Mouse (Mus musculus) left cerebral cortex, postnatal 14 days (tissue): ENCODE data around the gene Itpr1. TPM values are rescaled to one million over a fixed set of nuclear protein-coding genes. Genes with fewer than 3 reads are reported as not detected.
A peak's percentile ranks its signal among the peaks of the same experiment; 100 is the strongest.

Experiments
- DNase-seq, 2 experiments: peaks; one replicate each; pipeline ENCODE4 v3.0.0; 2021 to 2022; ENCODE audit warnings: low spot score in 2 of 2, mixed read lengths in 1 of 2
- intact Hi-C: fragments of 180-260 bp; cut with DNase I; formaldehyde crosslinking; loops from one replicate; pipeline ENCODE4 v1.15.1; 2025
- total RNA-seq, 2 experiments: library from RNA; stranded (reverse); gene quantifications; 2 replicates each; pipeline ENCODE4 v1.2.3; 2021

The Itpr1 gene
- total RNA-seq, 2 experiments from 2014 or later, result 156 to 179 TPM

DNA sequence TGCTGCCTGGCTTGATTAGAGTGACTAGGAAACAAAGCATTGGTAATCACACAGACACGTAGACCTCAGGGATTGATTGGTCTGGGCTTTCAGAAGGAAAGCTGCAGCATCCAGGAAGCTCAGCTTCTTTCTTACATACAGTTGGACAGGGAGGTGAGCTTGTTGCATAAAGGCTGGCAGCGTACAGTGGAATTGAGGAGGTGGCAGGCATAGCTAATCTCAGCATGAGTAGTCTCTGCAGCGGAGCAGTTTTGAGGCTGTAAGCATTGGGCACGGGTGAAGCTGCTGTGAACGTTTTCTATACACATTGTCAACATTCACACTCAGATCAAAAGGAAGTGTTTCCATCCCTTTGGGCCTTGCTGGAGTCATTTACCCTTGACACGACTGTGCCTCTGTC is 124.4 kb downstream of the Itpr1 start:
- DNase-seq, result peak; percentile 48 to 73
- intact Hi-C loops, result no loop called here

DNA sequence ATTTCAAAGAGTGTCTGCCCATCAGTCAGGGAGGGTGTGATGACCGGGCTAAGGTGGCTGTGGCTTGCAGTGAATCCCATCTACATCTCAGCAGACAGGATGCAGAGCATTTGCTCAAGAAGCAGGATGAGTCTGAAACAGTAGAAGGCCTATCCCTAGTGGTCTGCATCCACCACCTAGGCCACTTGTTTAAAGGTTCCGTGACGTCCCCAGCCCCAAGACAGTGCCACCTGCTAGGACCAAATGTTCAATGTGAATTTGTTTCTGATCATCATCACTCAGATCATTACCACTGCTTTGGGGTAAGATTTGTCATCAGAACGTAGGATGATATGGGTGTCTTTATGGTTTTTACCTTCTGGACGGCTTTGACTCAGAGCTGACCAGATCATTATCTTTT is 125.5 kb downstream of the Itpr1 start:
- DNase-seq, result no peak

DNA sequence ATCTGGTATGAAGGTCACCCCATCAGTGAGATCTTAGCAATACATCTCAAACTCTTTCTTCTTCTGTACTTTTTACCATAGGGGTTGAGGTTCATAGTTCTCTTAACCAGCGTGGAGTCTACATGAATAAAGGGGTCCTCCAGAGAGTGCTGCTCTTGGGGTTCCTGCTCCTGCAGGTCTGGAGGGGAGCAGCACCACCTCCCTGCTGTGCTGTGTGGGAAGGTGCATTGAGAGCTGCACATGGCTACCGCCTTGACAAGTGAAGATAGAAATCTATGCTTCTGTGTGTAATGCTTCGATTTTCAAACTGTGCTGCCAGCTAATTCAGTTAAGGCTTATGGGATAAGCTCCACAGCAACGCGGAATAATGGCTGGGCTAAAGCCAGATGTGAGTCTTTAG is 130.1 kb downstream of the Itpr1 start:
- intact Hi-C loops, result no loop called here
- DNase-seq, result no peak

More for the DNA sequence above, 125.5 kb downstream of the Itpr1 start:
- intact Hi-C loops, result no loop called here

DNA sequence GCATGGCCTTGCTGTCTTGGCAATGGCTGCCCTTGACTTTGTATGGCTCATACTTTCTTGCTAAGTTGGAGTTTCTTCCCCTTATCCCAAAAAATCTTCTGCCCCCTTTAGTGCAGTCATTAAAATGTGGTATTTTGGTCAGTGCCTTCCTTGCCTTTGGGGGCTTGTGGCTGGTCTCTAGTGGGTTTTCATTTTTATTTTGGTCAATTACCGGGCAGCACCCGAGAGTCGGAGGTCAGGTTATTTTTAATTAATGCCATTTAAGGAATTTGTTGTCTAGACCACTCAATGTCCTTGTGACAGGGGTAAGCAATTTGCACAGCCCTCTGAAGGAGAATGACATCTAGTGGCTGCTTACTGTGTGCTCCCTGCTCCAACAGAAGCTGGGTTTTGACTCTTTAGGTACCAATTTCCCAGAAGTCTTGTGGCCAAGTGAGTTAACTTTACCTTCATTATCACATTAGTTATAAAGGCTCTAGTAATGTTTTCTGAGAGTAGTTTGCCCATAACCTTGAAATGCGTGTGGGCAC is 130.9 kb downstream of the Itpr1 start:
- intact Hi-C loops, result no loop called here
- no peak for DNase-seq

DNA sequence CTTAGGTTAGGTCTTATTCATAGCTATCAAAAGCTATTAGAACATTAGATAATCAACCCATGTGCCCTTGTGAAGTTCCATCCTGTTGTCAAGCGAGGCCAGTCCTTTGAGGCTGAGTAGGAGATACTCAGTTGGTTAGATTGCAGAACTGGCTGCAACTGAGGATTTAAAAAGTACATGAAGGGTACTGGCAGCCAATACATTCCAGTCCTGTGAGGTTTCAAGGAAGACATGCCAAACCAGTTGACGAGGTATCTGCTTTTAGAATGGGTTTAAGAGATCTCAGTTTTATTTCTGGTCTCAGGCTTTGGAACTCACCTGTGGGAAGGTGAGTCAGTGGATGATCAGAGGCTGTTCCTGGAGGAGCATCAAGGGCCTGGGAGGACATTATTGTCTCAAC is 137.9 kb downstream of the Itpr1 start:
- no peak for DNase-seq
- intact Hi-C loops, result no loop called here

DNA sequence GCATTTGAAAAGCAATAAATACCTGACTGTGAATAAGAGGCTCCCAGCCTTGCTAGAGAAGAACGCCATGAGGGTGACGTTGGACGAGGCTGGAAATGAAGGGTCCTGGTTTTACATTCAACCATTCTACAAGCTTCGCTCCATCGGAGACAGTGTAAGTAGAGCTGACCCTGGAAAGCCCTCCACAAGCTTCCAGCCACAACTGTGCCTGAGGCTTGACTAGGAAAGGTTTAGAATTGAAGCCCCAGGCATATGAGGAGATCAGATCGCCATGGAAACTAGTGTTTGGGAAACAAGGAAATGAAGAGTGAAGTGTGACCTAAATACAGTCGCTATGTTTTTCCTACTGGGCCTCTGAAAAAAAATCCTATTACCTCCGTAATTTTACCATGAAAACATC is 139.1 kb downstream of the Itpr1 start:
- no peak for DNase-seq
- intact Hi-C loops, result no loop called here

DNA sequence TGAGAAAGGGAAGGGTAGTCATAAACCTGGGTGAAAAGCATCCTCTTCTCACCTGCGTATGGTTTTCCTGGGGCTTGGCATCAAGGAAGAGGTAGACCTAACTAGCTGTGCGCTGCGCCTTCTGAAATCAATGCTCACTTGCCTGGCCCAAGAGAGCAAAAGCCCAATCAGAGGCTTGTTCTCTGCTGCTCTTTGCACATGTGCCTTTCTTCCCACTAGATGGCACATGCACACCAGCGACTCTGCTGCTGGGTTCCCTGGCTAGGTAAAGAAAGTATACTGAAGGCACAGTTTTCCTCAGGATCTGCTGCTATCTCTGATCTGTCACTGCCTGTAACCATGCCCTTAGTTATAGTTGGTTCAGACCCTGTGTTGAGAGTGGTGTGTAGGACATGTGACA is 154.5 kb downstream of the Itpr1 start:
- DNase-seq, result peak; percentile 18 to 28
- intact Hi-C loops, result no loop called here

DNA sequence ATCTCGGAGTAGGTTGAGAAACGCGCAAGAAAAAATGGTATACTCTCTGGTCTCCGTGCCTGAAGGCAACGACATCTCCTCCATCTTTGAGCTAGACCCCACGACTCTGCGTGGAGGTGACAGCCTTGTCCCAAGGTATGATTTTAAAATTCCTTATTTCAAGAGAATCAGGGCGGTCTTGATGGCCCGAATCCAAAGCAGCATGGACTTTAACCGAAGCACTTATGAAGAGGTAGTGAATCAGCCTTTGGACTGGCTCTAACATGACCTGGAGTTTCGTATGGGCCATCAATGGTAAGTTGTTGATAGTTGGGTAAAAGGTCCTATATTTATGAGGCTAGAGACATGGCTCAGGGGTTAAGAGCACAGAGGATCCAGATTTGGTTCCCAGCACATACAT is 156.1 kb downstream of the Itpr1 start:
- intact Hi-C loops, result no loop called here
- no peak for DNase-seq

DNA sequence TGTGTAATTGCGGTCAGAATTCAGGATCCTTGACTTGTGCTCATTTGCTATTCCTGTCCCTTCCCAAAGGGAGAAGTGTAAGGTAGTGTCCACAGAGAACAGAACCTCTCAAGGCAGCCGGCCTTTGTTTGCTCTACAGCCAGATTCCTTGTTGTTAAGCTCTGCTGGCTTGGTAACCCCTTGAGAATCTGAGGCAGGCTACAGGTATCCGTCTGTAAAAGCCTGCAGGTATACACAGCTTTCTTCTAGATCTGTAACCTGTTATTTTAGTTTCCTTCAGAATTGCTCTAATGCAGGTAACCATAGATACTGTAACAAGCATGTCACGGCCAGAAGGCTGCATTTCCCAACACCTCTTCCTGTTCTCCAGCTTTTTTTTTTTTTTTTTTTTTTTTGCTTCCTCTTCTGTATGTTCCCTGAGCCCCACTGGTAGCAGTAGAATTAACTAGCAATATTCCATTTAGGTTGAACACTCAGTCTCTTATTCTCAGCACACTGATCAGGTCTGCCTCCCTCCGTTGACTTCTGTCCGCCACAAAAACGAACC is 158.5 kb downstream of the Itpr1 start:
- DNase-seq, result no peak
- intact Hi-C loops, result loop anchor here (10.0 kb wide), 1 partner anchor 277 kb away; no protein-coding TSS in a partner anchor

DNA sequence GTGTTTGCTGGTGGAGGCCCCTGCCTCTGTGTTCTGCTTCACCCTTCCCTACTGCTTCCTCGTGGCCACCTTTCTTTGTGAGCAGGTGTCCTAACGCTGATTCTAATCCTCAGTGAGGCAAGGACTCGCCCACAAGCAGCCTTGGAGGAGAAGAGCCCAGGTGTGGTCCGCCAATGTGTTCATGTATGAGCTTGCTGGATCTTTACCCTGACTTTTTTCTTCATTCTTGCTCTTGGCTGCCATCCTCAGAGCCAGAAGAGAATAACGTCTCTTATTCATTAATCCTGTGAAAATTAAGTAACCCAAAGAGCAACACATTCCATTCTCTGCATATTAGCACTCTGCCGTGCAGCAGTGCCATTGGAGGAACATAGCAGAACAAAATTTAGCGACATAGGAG is 161.1 kb downstream of the Itpr1 start:
- DNase-seq, result no peak
- intact Hi-C loops, result loop anchor here (10.0 kb wide), 1 partner anchor 279 kb away; no protein-coding TSS in a partner anchor

DNA sequence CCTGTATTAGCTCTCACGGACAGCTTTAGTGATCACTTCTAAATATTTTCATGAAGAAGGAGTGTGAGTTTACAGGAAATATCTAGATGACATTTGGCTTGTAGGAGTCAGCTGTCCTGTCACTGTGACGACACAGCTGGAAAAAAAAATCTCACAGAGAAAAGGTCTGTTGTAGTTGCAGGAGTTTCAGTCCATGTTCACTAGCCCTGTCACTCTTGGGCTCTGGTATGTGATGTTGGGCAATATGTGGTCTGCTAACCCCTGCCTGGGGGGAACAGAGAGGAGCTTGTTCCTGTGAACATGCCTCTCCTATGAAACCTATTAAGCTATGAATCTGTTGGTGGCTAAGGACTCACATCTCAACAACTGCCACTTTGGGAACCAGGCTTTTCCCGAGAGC is 166.1 kb downstream of the Itpr1 start:
- intact Hi-C loops, result loop anchor here (10.0 kb wide), 1 partner anchor 284 kb away; no protein-coding TSS in a partner anchor
- DNase-seq, result no peak

DNA sequence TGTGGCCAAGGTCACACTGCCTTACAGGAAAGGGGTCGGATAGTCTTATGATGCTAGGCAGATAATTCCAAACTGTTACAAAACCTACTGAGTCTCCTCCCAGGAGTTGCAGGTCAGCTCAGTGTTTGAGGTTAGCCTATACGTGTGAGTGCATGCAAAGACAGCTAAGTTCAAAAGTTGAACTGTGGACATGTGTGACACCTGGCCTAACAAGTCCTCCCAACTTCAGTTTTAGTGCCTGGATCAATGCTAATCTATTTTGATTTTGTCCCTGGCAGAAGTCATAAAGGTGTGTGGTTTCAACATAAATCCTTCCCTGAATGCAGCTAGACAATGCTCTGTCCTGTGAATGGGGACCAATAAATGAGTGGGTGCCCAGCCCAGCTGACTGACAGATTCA is 167.3 kb downstream of the Itpr1 start:
- DNase-seq, result no peak
- intact Hi-C loops, result no loop called here

DNA sequence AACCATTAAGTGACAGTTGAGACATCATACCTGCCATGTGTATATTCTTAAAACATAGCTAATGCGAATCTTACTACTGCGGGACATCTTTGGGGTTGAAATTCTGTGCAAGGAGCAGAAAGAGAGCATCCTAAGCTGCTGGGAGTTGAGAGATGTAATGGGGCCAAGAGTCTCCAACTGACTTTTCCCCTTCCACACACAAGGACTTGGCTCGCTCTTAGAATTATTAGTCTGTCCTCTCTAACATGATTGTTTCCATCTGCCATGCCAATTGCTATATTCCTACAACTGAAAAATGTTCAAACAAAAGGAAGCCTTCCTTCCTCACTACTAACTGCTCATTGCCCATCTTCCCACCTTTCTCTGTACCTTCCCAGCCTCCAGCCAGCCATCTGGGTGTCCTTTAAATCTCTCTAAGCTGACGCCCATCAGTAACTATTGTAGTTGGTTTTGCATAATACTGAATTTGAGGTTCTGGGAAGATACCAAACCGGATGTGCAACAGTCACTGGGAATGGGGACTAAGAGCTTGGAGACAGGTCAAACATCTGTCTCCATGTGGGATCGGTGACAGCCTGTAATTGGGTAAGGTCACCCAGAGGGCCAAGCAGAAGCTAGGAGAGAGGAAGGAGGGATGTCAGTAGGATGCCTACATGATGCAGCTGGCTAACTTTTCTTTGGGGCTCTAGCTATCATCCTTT is 177.9 kb downstream of the Itpr1 start:
- no peak for DNase-seq
- intact Hi-C loops, result no loop called here

DNA sequence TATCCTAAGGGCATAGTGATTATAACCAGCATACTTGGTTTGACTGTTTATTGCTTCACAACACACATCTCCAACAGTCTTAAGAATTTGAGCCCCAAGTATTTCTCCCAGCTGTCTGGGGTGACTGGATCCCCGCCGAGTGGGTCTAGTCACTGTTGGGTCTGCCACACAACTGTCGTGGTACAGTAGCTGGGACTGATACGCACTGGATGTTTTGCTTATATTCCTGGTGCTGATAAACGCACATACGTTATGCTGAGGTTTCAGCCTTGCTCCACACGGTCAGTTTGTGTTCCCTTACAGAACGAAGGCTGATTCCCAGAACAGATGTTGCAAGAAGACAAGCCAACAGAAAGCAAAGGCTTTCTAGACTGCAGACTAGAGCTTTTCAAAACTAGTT is 180.2 kb downstream of the Itpr1 start:
- intact Hi-C loops, result no loop called here
- DNase-seq, result no peak

DNA sequence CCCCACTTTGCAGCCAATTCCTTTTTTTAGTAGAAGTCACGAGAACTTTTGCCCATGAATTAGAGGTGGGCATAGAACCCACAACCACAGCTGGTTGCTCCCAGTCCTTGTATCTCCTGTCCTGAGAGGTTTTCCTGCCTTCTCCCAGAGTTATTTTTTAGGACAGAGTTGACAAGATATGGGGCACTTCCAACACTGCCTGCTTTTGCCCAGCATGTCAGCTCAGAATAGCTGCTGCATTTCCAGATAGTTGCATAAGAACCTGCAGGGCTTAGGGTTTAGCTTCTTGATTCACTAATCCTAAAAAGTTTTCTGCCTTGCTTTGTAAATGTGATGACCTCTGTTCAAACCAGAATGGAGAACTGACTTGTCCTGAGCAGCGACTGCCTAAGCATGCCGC is 185.1 kb downstream of the Itpr1 start:
- intact Hi-C loops, result no loop called here
- DNase-seq, result no peak

DNA sequence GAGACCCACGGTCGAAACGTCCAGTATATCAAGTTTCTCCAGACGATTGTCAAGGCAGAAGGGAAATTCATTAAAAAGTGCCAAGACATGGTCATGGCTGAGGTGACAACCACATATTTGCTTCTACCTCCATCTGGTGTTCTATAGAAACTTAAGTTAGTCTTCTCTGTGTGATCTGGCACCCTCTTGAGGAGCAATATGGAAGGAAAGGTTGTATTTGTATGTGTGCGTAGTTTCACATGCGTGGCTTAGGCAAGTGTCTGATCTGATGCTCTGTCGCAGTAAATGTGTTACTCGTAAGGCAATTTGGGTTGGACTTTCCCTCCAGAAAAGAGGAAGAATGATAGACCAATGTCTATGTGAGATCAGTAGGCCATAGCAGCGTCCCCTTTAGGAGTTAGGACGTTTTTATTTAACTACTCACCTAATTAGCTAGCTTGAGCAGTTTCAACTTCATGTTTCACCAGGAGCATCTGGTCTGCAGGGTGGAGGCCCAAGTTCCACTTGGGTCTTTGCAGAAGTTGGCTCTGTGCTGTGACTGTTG is 188.6 kb downstream of the Itpr1 start:
- peak; percentile 26 to 70 for DNase-seq
- intact Hi-C loops, result no loop called here

DNA sequence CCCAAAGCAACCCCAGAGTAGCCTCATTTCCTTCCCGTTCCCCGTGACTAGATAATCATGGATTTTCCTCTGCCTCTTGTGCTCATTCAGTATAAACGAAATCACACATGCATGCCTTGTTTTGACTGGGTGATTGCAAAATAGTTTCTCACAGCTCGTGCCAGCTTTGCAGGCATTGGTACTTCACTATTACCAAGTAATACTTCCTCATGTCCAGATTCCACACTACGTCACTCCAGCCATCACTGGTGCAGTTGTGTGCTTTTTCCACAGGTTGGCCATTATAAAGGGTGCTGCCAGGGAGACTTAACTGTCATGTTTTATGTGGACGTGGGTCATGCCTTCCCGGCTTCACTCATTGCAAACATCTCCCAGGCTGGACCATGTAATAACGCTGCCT is 191.8 kb downstream of the Itpr1 start:
- DNase-seq, result no peak
- intact Hi-C loops, result loop anchor here (5.0 kb wide), 2 partner anchors 192 to 337 kb away; partner anchors contain the start of genes Itpr1 and Setmar

DNA sequence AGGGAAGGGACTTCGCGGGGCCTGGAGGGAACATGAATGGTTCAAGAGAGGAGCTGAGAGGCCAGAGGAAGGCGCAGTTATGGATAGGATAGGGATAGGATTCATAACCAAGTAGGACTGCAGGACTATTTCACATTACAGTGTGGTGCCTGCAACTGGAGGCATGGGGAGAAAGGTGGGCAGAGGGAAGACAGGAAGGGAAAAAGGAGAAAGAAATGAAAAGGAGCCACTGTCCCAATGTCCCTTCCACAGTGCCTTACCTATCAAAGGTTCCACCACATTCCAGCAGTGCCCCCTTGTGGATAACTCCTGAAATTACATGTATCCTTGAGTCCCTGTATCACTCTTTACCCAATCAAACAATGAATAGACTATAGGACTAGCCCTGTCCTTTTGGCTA is 195.2 kb downstream of the Itpr1 start:
- intact Hi-C loops, result loop anchor here (1.0 to 5.0 kb wide), 3 partner anchors 196 to 341 kb away; partner anchors contain the start of genes Itpr1 and Setmar
- peak; percentile 53 to 60 for DNase-seq

DNA sequence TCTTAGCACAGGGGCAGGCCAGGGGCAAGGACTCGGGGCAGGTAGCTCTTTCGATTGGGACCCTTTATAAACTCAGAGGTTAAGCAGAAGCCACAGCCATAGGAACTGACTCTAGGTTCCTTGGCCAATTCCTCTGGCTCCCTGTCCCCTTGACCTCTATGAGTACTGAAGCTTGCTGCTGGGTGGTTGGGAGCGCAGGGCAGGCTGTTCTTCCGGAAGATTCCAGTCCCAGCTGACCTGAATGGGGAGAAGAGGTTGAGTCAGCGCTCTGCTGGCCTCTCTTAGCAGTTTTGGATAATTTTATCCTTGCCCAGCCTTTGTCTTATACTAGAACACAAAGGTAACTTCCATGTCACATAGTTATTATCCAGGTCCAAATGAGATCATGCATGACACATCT is 195.8 kb downstream of the Itpr1 start:
- no peak for DNase-seq
- intact Hi-C loops, result loop anchor here (1.0 to 5.0 kb wide), 3 partner anchors 196 to 341 kb away; partner anchors contain the start of genes Itpr1 and Setmar

DNA sequence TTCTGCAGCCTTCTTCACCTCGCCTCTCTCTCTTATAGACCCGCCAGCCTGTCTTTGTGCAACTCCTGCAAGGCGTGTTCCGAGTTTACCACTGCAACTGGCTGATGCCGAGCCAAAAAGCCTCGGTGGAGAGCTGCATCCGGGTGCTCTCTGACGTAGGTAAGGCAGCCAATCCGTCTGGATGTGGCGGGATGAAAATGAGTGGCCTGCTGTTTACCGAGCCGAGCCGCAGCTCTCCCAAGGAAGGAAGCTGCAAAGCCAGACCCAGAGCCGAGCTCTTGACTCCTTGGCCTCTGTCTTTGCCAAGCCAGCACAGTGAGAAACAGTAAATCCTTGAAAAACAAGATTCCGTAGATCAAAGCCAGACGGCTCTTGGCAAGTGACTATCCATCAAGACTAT is 197.9 kb downstream of the Itpr1 start:
- DNase-seq, result no peak
- intact Hi-C loops, result no loop called here

DNA sequence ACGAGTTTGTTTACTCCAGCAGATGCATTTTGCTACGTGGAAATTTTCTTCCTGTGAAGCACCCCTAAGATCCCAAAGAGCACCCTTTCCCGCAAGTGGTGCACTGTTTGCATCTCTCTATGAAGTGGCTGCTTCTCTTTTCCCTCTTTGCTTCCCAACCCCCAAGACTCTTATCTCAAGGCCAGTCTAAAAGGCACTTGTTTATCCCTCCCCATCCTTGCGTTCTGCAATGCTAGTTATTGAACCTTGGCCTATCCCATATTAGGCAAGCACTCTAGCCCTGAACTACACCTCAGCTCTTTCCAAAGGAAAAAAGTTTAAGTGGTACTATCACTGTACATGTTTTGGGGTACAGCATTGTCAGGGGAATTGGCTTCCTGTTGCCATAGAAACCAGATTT is 198.3 kb downstream of the Itpr1 start:
- no peak for DNase-seq
- intact Hi-C loops, result no loop called here
